ENCODE assay signal across 26 mouse cellular contexts in the genomic region with DNA sequence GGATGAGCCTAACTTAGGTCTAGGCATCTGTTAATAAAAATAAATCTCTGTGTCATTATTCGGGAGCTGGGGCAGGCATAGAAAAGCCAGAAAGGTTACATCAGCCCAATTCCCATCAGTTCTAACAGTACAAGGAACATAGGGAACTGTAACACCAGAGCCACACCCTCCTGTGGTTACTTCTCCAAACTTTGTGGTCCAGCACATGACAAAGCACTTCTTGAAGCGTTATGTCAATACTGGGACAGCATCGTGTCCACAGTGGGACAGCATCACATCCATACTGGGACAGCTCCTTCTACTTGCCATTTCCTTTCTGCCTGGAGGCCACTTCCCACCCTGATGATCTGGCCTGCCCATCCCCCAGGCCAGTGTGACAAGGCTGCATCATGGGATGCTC.
DNase-seq lines count a peak whose midpoint lies in the region; ATAC-seq and TF ChIP-seq lines count a peak whose summit lies in the region.
"Had no signal": no experiment of that assay in that cellular context is flagged by ENCODE, and none has a peak within 500 bp of the region (broad histone marks: within the 10 kb centered on the region; RNA-seq: fewer than 3 reads in every experiment).

No protein-coding gene starts in this region.

- H3K36me3 ChIP-seq in megakaryocyte, embryonic 14.5 days (replicated peaks; ENCODE audit: low read length) = peaks cover 2% of the 10 kb centered on the region
- H3K36me3 ChIP-seq in intestine, postnatal 0 days (ENCODE audit: control insufficient read depth, insufficient read depth) = no peaks in the 10 kb centered on the region
- H3K36me3 ChIP-seq: forebrain, embryonic 15.5 days; heart, embryonic 12.5 days; hindbrain, embryonic 13.5 days; limb, embryonic 13.5 days; midbrain, embryonic 15.5 days; neural tube, embryonic 15.5 days had no signal

- ATAC-seq in intestine, postnatal 0 days = no peak
- ATAC-seq: activated CD4-positive, CD25-positive, alpha-beta regulatory T cell, adult 4 months; forebrain, embryonic 15.5 days; midbrain, embryonic 15.5 days had no signal

- no peak overlapping the region for H3K4me2 ChIP-seq in intestine, postnatal 0 days (replicated peaks; ENCODE audit: low read depth)
- H3K4me2 ChIP-seq: forebrain, embryonic 15.5 days; heart, embryonic 12.5 days; hindbrain, embryonic 13.5 days; limb, embryonic 13.5 days; midbrain, embryonic 15.5 days; neural tube, embryonic 15.5 days had no signal

- WGBS in bone marrow, adult 2 months = 5% methylated on average over 3 of the region's 3 CpGs
- WGBS in intestine, postnatal 0 days = 84% methylated on average over 3 of the region's 3 CpGs

- no peak for TF ChIP-seq POLR2A in bone marrow, adult 2 months (IDR thresholded peaks at IDR 0.05; ENCODE audit: borderline replicate concordance, control insufficient read depth, low read depth, low read length)

- H3K9me3 ChIP-seq in megakaryocyte, embryonic 14.5 days = peaks cover 19% of the 10 kb centered on the region
- H3K9me3 ChIP-seq in intestine, postnatal 0 days (ENCODE audit: control insufficient read depth) = no peaks in the 10 kb centered on the region
- H3K9me3 ChIP-seq: forebrain, embryonic 15.5 days; hindbrain, embryonic 13.5 days; midbrain, embryonic 15.5 days; neural tube, embryonic 15.5 days had no signal

- no peak overlapping the region for H3K9ac ChIP-seq in intestine, postnatal 0 days (ENCODE audit: low read depth, low read length)
- H3K9ac ChIP-seq: forebrain, embryonic 15.5 days; heart, embryonic 12.5 days; hindbrain, embryonic 13.5 days; limb, embryonic 13.5 days; liver, embryonic 14.5 days; midbrain, embryonic 15.5 days; neural tube, embryonic 15.5 days had no signal

- peaks cover 32% of the 10 kb centered on the region for H3K27me3 ChIP-seq in megakaryocyte, embryonic 14.5 days (replicated peaks)
- no peaks in the 10 kb centered on the region; the same call in 1 of the 2 replicates for H3K27me3 ChIP-seq in intestine, postnatal 0 days (replicated peaks; ENCODE audit: control insufficient read depth, insufficient read depth, low read length)
- H3K27me3 ChIP-seq: heart, embryonic 12.5 days; midbrain, embryonic 15.5 days; neural tube, embryonic 15.5 days had no signal

- no peak overlapping the region for H3K4me3 ChIP-seq in bone marrow, adult 2 months (replicated peaks; ENCODE audit: control insufficient read depth, low read depth, low read length)
- H3K4me3 ChIP-seq in megakaryocyte, embryonic 14.5 days (replicated peaks) = peak overlapping the region; percentile 2
- no peak overlapping the region for H3K4me3 ChIP-seq in intestine, postnatal 0 days (ENCODE audit: low read depth, low read length)
- H3K4me3 ChIP-seq: forebrain, embryonic 15.5 days; heart, embryonic 12.5 days; hindbrain, embryonic 13.5 days; limb, embryonic 13.5 days; midbrain, embryonic 15.5 days; neural tube, embryonic 15.5 days had no signal

- peak overlapping the region; percentile 69 for H3K27ac ChIP-seq in bone marrow, adult 2 months (ENCODE audit: control insufficient read depth, insufficient read depth, low read depth, low read length, poor library complexity)
- H3K27ac ChIP-seq in intestine, postnatal 0 days (ENCODE audit: low read depth, low read length) = no peak overlapping the region
- H3K27ac ChIP-seq: forebrain, embryonic 15.5 days; hindbrain, embryonic 13.5 days; limb, embryonic 13.5 days; liver, embryonic 14.5 days; midbrain, embryonic 15.5 days; neural tube, embryonic 15.5 days had no signal

- no peak for TF ChIP-seq CTCF in bone marrow, adult 2 months (IDR thresholded peaks at IDR 0.05; ENCODE audit: control insufficient read depth, insufficient read depth, low read length)
- no peak for TF ChIP-seq CTCF in intestine, postnatal 0 days (IDR thresholded peaks at IDR 0.05; ENCODE audit: low read depth)

- intact Hi-C loops in heart, postnatal 14 days (cut with DNase I) = no loop called here

- H3K4me1 ChIP-seq in bone marrow, adult 2 months (ENCODE audit: control insufficient read depth, insufficient read depth, low read length) = peaks cover 6% of the 10 kb centered on the region
- peaks cover 73% of the 10 kb centered on the region for H3K4me1 ChIP-seq in megakaryocyte, embryonic 14.5 days
- no peaks in the 10 kb centered on the region for H3K4me1 ChIP-seq in intestine, postnatal 0 days (replicated peaks; ENCODE audit: control insufficient read depth, insufficient read depth, low read length)
- H3K4me1 ChIP-seq: limb, embryonic 13.5 days; midbrain, embryonic 15.5 days had no signal

- peak; percentile 73 for DNase-seq in heart, adult 11 months
- no peak for DNase-seq in heart, postnatal 14 days
- peak; percentile 58 for DNase-seq in 3134 (ENCODE audit: extremely low read depth, insufficient read length, low spot score)
- DNase-seq in right cerebral cortex, postnatal 36 days (ENCODE audit: low spot score in 2 of 2) = no peak
- no peak for DNase-seq in layer of hippocampus, postnatal 25 days (ENCODE audit: extremely low spot score in 1 of 2, low spot score in 1 of 2)
- DNase-seq: adrenal gland, adult 8-10 months; cerebellum, adult 18-20 months; cerebellum, postnatal 25 days; heart, adult 18-20 months; heart, postnatal 10 days; kidney, adult 18-20 months; kidney, postnatal 10 days; right cerebral cortex, postnatal 14 days; spleen, adult 18-20 months; thymus, postnatal 25 days had no signal

Comparison
In these comparisons a context has a peak if more than half of its experiments do, and no peak if none do; other contexts are left out.
1. DNase-seq: peak in heart, adult 11 months (single experiment) and 3134 (single experiment); none in heart, postnatal 14 days (0 of 2), right cerebral cortex, postnatal 36 days (0 of 2) and layer of hippocampus, postnatal 25 days (0 of 2).